Mouse (Mus musculus) adrenal gland, postnatal 10 days (tissue): ENCODE measurements around the gene Vmn2r48. TPM values are rescaled to one million over a fixed set of nuclear protein-coding genes. Genes with fewer than 3 reads are reported as not detected.
"Not testable (repeated sequence)": the region's sequence is repeated elsewhere in the genome, so short reads cannot be mapped to it uniquely, and the experiment has no call there.

Experiments
- DNase-seq: peaks from one replicate; pipeline ENCODE4 v3.0.0; 2021; ENCODE audit warnings: mixed read lengths
- long read RNA-seq, 2 experiments: library from polyadenylated mRNA; stranded (forward); transcript quantifications; one replicate each; pipeline ENCODE4 v2.0.0; 2021
- total RNA-seq, 2 experiments: library from RNA; stranded (reverse); gene quantifications; 2 replicates each; pipeline ENCODE4 v1.2.3; 2021

Gene Vmn2r48
- not detected for total RNA-seq
- long read RNA-seq, experiment 1: 0 reads
- long read RNA-seq, experiment 2: 0 reads

- DNase-seq: not testable (repeated sequence)
These were observed at the start of gene Vmn2r48 for GRCm38 (mm10) chr7:9953485-9953884. TSS of gene Vmn2r48 (minus strand) at chr7:9953585.

- not testable (repeated sequence) for DNase-seq
These were observed 38.8 kb upstream of the Vmn2r48 start, which contains the start of gene Vmn2r49 for GRCm38 (mm10) chr7:9992157-9992556. TSS of gene Vmn2r49 (minus strand) at chr7:9992257.

Other genes starting within 250 kb of the Vmn2r48 start
- gene Vmn2r46, start 183.0 kb downstream of the Vmn2r48 start, total RNA-seq: not detected
- gene Vmn2r47, start 112.3 kb downstream of the Vmn2r48 start, total RNA-seq: not detected
- not detected for gene Vmn2r49, start 38.7 kb upstream of the Vmn2r48 start, total RNA-seq
- not detected for gene Vmn2r50, start 99.7 kb upstream of the Vmn2r48 start, total RNA-seq
- not detected for gene Vmn2r51, start 152.2 kb upstream of the Vmn2r48 start, total RNA-seq
- not detected for gene Vmn2r52, start 223.0 kb upstream of the Vmn2r48 start, total RNA-seq